In genomic region chr13:119145713-119146112, GRCm38 (mm10) we compare ENCODE assay signal across 19 mouse cellular contexts.
"Had no signal": no experiment of that assay in that cellular context is flagged by ENCODE, and none has a peak within 500 bp of the region (broad histone marks: within the 10 kb centered on the region; RNA-seq: fewer than 3 reads in every experiment).

No protein-coding gene starts in this region.

- H3K27ac ChIP-seq: lung, embryonic 15.5 days; macrophage; midbrain, embryonic 13.5 days; midbrain, embryonic 15.5 days; neural tube, embryonic 13.5 days; neural tube, embryonic 15.5 days had no signal

- DNase-seq: liver, postnatal 0 days; lung, adult 2 months; lung, postnatal 10 days; retina, postnatal 1 day; right cerebral cortex, adult 18-20 months; right cerebral cortex, postnatal 25 days; right cerebral cortex, postnatal 4 days; spleen, adult 18-20 months; thymus, adult 18-20 months; thymus, postnatal 14 days; thymus, postnatal 36 days had no signal

- H3K9me3 ChIP-seq: lung, embryonic 15.5 days; megakaryocyte, embryonic 14.5 days; midbrain, embryonic 13.5 days; midbrain, embryonic 15.5 days; neural tube, embryonic 13.5 days; neural tube, embryonic 15.5 days had no signal

- H3K9ac ChIP-seq: liver, postnatal 0 days; lung, embryonic 15.5 days; midbrain, embryonic 13.5 days; midbrain, embryonic 15.5 days; neural tube, embryonic 13.5 days; neural tube, embryonic 15.5 days had no signal

- H3K27me3 ChIP-seq: lung, embryonic 15.5 days; megakaryocyte, embryonic 14.5 days; midbrain, embryonic 13.5 days; midbrain, embryonic 15.5 days; neural tube, embryonic 13.5 days; neural tube, embryonic 15.5 days had no signal

- H3K4me1 ChIP-seq: lung, embryonic 15.5 days; megakaryocyte, embryonic 14.5 days; midbrain, embryonic 13.5 days; midbrain, embryonic 15.5 days; neural tube, embryonic 13.5 days; neural tube, embryonic 15.5 days had no signal

- ATAC-seq: liver, postnatal 0 days; midbrain, embryonic 13.5 days; midbrain, embryonic 15.5 days had no signal

- H3K36me3 ChIP-seq: lung, embryonic 15.5 days; midbrain, embryonic 13.5 days; midbrain, embryonic 15.5 days; neural tube, embryonic 13.5 days; neural tube, embryonic 15.5 days had no signal

- H3K4me2 ChIP-seq: lung, embryonic 15.5 days; midbrain, embryonic 11.5 days; midbrain, embryonic 13.5 days; midbrain, embryonic 15.5 days; neural tube, embryonic 13.5 days; neural tube, embryonic 15.5 days had no signal

- H3K4me3 ChIP-seq: lung, embryonic 15.5 days; megakaryocyte, embryonic 14.5 days; midbrain, embryonic 13.5 days; midbrain, embryonic 15.5 days; neural tube, embryonic 13.5 days; neural tube, embryonic 15.5 days had no signal
